21 mouse cellular contexts compared by ENCODE assay signal in genomic region chr1:63199387-63199786, GRCm38 (mm10). TPM values are rescaled to one million over a fixed set of nuclear protein-coding genes. Genes with fewer than 3 reads are reported as not detected.
DNase-seq lines count a peak whose midpoint lies in the region; ATAC-seq and TF ChIP-seq lines count a peak whose summit lies in the region.
"Had no signal": no experiment of that assay in that cellular context is flagged by ENCODE, and none has a peak within 500 bp of the region (broad histone marks: within the 10 kb centered on the region; RNA-seq: fewer than 3 reads in every experiment).

No protein-coding gene starts in this region.

- no peak for DNase-seq in frontal cortex, postnatal 25 days (ENCODE audit: low spot score in 2 of 2)
- peak; percentile 37 for DNase-seq in lung, postnatal 0 days (ENCODE audit: low spot score)
- DNase-seq in lung, adult 2 months = no peak
- no peak for DNase-seq in ES-E14 (ENCODE audit: low read depth, low spot score)
- DNase-seq in gastrocnemius, adult 18-20 months (ENCODE audit: low spot score) = no peak
- DNase-seq: adrenal gland, postnatal 14 days; cerebellum, adult 18-20 months; cerebellum, adult 9-11 months; cerebellum, postnatal 36 days; gastrocnemius, postnatal 36 days; heart, adult 2 months; heart, postnatal 36 days had no signal

- H3K27ac ChIP-seq in lung, postnatal 0 days (ENCODE audit: low read length) = no peak overlapping the region
- H3K27ac ChIP-seq in ES-E14 (ENCODE audit: insufficient read depth, low read depth, low read length, poor library complexity, severe bottlenecking) = peak overlapping the region; percentile 91; the same call in 1 of the 2 replicates
- no peak overlapping the region for H3K27ac ChIP-seq in forebrain, embryonic 12.5 days
- H3K27ac ChIP-seq: heart, adult 2 months; heart, embryonic 13.5 days; hindbrain, embryonic 15.5 days had no signal

- TF ChIP-seq POLR2A in lung, adult 2 months (IDR thresholded peaks at IDR 0.05; ENCODE audit: borderline replicate concordance, extremely low read depth, low read depth, low read length) = no peak

- no peaks in the 10 kb centered on the region for H3K36me3 ChIP-seq in lung, postnatal 0 days (ENCODE audit: insufficient read depth, low read length)
- no peaks in the 10 kb centered on the region; the same call in 1 of the 2 replicates for H3K36me3 ChIP-seq in ES-E14 (ENCODE audit: control insufficient read depth, insufficient read depth, low read length, poor library complexity, severe bottlenecking)
- no peaks in the 10 kb centered on the region for H3K36me3 ChIP-seq in forebrain, embryonic 12.5 days (replicated peaks)
- H3K36me3 ChIP-seq: heart, embryonic 13.5 days; hindbrain, embryonic 15.5 days had no signal

- in situ Hi-C loops in ES-E14 (cut with MboI; ENCODE audit: low sequenced_read_pairs in 2 of 2, unreplicated experiment in 2 of 2) = no loop called here

- no peaks in the 10 kb centered on the region for H3K4me1 ChIP-seq in lung, postnatal 0 days (ENCODE audit: insufficient read depth, low read depth, low read length)
- no peaks in the 10 kb centered on the region for H3K4me1 ChIP-seq in lung, adult 2 months (ENCODE audit: control insufficient read depth, insufficient read depth, low read length)
- peaks cover 3 to 4% of the 10 kb centered on the region in 2 experiments; a peak in 3 of 4 replicates for H3K4me1 ChIP-seq in ES-E14 (ENCODE audit: control insufficient read depth in 2 of 2, insufficient read depth in 2 of 2, low read length in 2 of 2, poor library complexity in 1 of 2)
- H3K4me1 ChIP-seq in forebrain, embryonic 12.5 days = peaks cover 14% of the 10 kb centered on the region

- no peak overlapping the region for H3K4me3 ChIP-seq in lung, postnatal 0 days (ENCODE audit: low read depth, low read length)
- H3K4me3 ChIP-seq in lung, adult 2 months (replicated peaks; ENCODE audit: extremely low read depth, low read depth, low read length) = no peak overlapping the region
- H3K4me3 ChIP-seq in ES-E14 (ENCODE audit: insufficient read depth in 1 of 2, low read depth in 1 of 2, low read length in 2 of 2, poor library complexity in 1 of 2, severe bottlenecking in 1 of 2) = peak overlapping the region; percentile 75 to 85
- no peak overlapping the region for H3K4me3 ChIP-seq in forebrain, embryonic 12.5 days (replicated peaks)
- H3K4me3 ChIP-seq: heart, adult 2 months; heart, embryonic 13.5 days; hindbrain, embryonic 15.5 days had no signal

- no peaks in the 10 kb centered on the region for H3K9me3 ChIP-seq in lung, postnatal 0 days (ENCODE audit: low read length)
- H3K9me3 ChIP-seq in ES-E14 (ENCODE audit: control insufficient read depth, insufficient read depth, low read depth, low read length) = no peaks in the 10 kb centered on the region
- peaks cover 10% of the 10 kb centered on the region for H3K9me3 ChIP-seq in forebrain, embryonic 12.5 days
- H3K9me3 ChIP-seq: hindbrain, embryonic 15.5 days had no signal

- TF ChIP-seq CTCF in lung, postnatal 0 days (IDR thresholded peaks at IDR 0.05) = no peak
- TF ChIP-seq CTCF in lung, adult 2 months (IDR thresholded peaks at IDR 0.05; ENCODE audit: insufficient read depth, low read length) = no peak

- TF ChIP-seq EP300 in lung, postnatal 0 days (IDR thresholded peaks at IDR 0.05) = no peak

- H3K4me2 ChIP-seq in lung, postnatal 0 days (replicated peaks; ENCODE audit: low read depth, low read length) = no peak overlapping the region
- no peak overlapping the region for H3K4me2 ChIP-seq in forebrain, embryonic 12.5 days
- H3K4me2 ChIP-seq: heart, embryonic 13.5 days; hindbrain, embryonic 15.5 days had no signal

- no peak overlapping the region for H3K9ac ChIP-seq in lung, postnatal 0 days (replicated peaks; ENCODE audit: low read depth)
- peak overlapping the region; percentile 73; the same call in 1 of the 2 replicates for H3K9ac ChIP-seq in ES-E14 (ENCODE audit: insufficient read depth, low read depth, low read length, poor library complexity, severe bottlenecking)
- no peak overlapping the region for H3K9ac ChIP-seq in forebrain, embryonic 12.5 days
- H3K9ac ChIP-seq: heart, embryonic 13.5 days; hindbrain, embryonic 15.5 days had no signal

- ATAC-seq in frontal cortex, adult (ENCODE audit: low TSS enrichment) = peak; percentile 72; the same call in 1 of the 2 replicates
- no peak; the same call in 1 of the 2 replicates for ATAC-seq in lung, postnatal 0 days
- no peak for ATAC-seq in forebrain, embryonic 12.5 days (ENCODE audit: low FRiP score)
- ATAC-seq: activated CD4-positive, CD25-positive, alpha-beta regulatory T cell, adult 4 months; forebrain, embryonic 16.5 days; intestine, postnatal 0 days; Patski had no signal

- 69% methylated on average over 6 of the region's 6 CpGs for WGBS in lung, postnatal 0 days
- WGBS in lung, adult 2 months = 69% methylated on average over 6 of the region's 6 CpGs
- WGBS in forebrain, embryonic 12.5 days = 98% methylated on average over 6 of the region's 6 CpGs

- no peaks in the 10 kb centered on the region for H3K27me3 ChIP-seq in lung, postnatal 0 days (replicated peaks; ENCODE audit: insufficient read depth, low read length)
- no peaks in the 10 kb centered on the region for H3K27me3 ChIP-seq in forebrain, embryonic 12.5 days
- H3K27me3 ChIP-seq: heart, embryonic 13.5 days; hindbrain, embryonic 15.5 days had no signal

TF ChIP-seq in ES-E14, 5 proteins besides CTCF, POLR2A, EP300 and RAD21:
- no peak for TF ChIP-seq ZNF384 (IDR thresholded peaks at IDR 0.05; ENCODE audit: low read depth, low read length)
- no peak for TF ChIP-seq CHD2 (IDR thresholded peaks at IDR 0.05; ENCODE audit: low read depth, low read length)
- TF ChIP-seq MAFK (IDR thresholded peaks at IDR 0.05; ENCODE audit: insufficient read depth, low read depth, low read length) = no peak
- TF ChIP-seq HCFC1 (IDR thresholded peaks at IDR 0.05; ENCODE audit: borderline replicate concordance, insufficient read depth, low read length) = no peak
- TF ChIP-seq ZC3H11A (IDR thresholded peaks at IDR 0.05; ENCODE audit: borderline replicate concordance, low read depth, low read length) = no peak

RNA-seq across cellular contexts. Expression of gene Gpr1, which starts 15.0 kb away (rescaled TPM):
- polyA plus RNA-seq in lung, postnatal 0 days (2015; fragmentation: Nextera tagmentation; extraction: Ambion mirVana) = 0.10 TPM in 1 of 2 replicates, not detected in the other
- 0.06 TPM in 2 replicates for polyA plus RNA-seq in lung, adult 2 months (2012; rRNA removed)
- 1.3 and 2.2 TPM in 2 replicates for total RNA-seq in ES-E14 (2012; rRNA removed)
- total RNA-seq in gastrocnemius, adult 18-20 months (2021) = under 1 TPM; 0.41 to 0.45 TPM
- 0.36 and 0.59 TPM in 2 replicates for polyA plus RNA-seq in forebrain, embryonic 12.5 days (2016; fragmentation: Nextera tagmentation; extraction: Ambion mirVana)
- total RNA-seq: MEL had no signal
- polyA plus RNA-seq: Patski had no signal

RNA-seq across cellular contexts. Expression of gene Ndufs1, which starts 22.8 kb away (rescaled TPM):
- 63.0 and 64.3 TPM in 2 replicates for polyA plus RNA-seq in lung, postnatal 0 days (2015; fragmentation: Nextera tagmentation; extraction: Ambion mirVana)
- polyA plus RNA-seq in lung, adult 2 months (2012; rRNA removed) = 17.8 and 29.6 TPM in 2 replicates
- 84.2 and 101 TPM in 2 replicates for total RNA-seq in ES-E14 (2012; rRNA removed)
- 100 to 1,000 TPM; 349 to 374 TPM for total RNA-seq in gastrocnemius, adult 18-20 months (2021)
- polyA plus RNA-seq in forebrain, embryonic 12.5 days (2016; fragmentation: Nextera tagmentation; extraction: Ambion mirVana) = 122 and 129 TPM in 2 replicates

RNA-seq across cellular contexts. Expression of gene Eef1b2, which starts 22.8 kb away (rescaled TPM):
- 274 and 315 TPM in 2 replicates for polyA plus RNA-seq in lung, postnatal 0 days (2015; fragmentation: Nextera tagmentation; extraction: Ambion mirVana)
- polyA plus RNA-seq in lung, adult 2 months (2012; rRNA removed) = 192 and 217 TPM in 2 replicates
- total RNA-seq in ES-E14 (2012; rRNA removed) = 1,668 and 1,913 TPM in 2 replicates
- total RNA-seq in gastrocnemius, adult 18-20 months (2021) = 100 to 1,000 TPM; 342 to 368 TPM
- polyA plus RNA-seq in forebrain, embryonic 12.5 days (2016; fragmentation: Nextera tagmentation; extraction: Ambion mirVana) = 397 and 421 TPM in 2 replicates

Comparison
In these comparisons a context has a peak if more than half of its experiments do, and no peak if none do; other contexts are left out.
1. H3K4me3 ChIP-seq: peak in ES-E14 (2 of 2); none in lung, postnatal 0 days (single experiment), lung, adult 2 months (single experiment) and forebrain, embryonic 12.5 days (single experiment).